Mouse (Mus musculus) CH12F3 (cell line): ENCODE measurements around the gene Il10rb.

Experiments used
- in situ Hi-C: fragments of 300-500 bp; cut with MboI; formaldehyde crosslinking; loops from 2 replicates; pipeline ENCODE4 v1.14.3; 2020; ENCODE audit warnings: low sequenced_read_pairs

Il10rb gene

DNA sequence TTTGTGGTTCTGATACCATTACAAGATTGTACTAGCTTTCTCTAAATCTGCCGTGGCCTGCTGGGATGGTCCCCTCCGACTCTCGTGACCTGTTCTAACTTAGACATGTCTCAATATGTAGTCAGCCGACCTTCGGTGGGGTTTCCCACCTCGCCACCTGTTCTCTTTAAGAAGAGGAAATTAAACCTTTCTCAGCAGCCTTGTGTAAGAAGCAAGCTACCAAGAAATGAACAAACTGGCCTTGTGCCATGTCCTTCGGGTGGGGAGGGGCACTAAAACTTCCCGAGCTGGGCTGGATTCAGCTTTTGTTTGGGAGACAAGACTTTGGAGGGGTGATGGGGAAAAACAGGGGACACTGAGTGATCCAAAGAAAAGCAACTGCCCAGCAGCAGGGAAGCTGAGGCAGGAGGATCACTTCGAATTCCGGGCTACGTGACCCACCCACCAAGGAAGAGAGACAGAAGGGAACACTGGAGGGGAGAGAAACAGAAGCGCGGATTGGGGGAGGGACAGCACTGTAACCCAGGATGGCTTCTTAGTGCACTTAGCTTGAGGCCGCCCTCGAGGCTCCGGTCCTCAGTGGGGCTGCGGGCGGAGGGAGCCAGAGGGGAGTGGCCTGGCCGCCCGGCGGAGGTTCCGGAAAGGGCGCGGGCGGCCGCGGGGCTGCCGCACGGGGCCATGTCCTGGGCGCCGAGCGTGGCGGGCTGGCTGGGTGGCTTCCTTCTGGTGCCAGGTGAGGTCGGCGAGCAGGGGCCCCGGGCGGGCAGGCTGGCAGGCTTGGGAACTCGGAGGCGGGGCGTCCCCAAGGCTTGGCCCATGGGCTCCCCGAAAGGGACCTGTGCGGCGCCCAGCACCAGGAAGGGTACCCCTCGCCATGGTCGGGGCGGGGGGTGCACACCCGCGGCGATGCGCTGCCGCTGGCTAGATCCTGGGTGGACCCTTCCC lies at the start of gene Il10rb:
TSS of gene Il10rb (plus strand) at position 525 of the 945 bp plus-strand sequence.
- in situ Hi-C loops = no loop called here

DNA sequence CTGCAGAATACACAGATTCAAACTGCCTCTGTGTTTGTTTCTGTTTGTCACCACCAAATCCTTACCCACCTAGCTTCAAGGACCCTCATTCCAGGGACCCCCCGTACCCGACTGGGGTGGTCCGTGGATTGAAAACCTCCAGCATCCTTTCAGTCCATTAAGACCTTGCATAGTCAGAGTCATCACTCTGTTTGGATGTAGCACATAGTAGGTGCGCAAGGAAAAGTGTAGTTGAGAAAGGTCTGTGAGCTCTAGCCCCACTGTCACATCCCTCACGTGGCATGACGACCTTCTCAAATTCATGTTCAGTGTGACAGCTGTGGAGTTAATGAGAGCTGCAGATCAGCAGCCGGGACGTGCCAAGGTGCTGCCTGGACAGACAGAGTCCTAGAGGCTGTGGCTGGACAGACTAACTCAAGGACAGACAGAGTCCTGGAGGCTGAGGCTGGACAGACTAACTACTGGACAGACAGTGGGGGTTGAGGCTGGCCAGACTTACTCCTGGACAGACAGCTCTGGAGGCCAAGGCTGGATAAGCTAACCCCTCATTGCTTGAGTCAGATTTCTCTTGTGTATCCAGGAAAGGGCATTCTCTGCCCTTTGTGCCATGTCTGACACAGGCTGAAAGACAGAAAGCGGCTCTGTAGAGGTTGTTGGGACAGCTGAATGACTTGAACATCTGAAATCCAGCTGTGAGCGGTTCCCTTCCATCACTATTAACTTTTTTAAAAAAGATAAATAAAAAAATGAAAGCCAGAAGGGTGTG lies 49.0 kb upstream of the Il10rb start:
- in situ Hi-C loops = loop anchor here (25.0 kb wide), 1 partner anchor 230 kb away; the partner anchor contains the start of gene Tmem50b

DNA sequence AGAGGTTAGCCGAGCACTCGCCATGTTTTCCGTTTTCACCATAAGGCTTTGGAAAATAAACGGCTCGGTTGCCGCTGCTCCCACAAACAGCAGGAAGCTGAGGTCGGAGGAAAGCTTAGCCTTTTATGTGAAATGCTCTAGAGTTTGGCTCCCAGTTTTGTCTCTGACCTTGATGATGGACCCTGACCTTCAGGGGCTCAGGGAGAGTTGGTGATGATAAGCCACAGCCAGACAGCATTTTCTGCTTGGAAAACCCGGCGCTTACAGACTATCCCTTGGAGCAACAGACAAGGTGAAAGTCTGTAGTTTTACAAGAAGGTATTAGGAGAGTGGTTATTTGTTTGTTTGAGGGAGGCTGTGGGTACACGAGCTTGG lies 48.5 kb upstream of the Il10rb start:
- in situ Hi-C loops = loop anchor here (25.0 kb wide), 1 partner anchor 230 kb away; the partner anchor contains the start of gene Tmem50b

DNA sequence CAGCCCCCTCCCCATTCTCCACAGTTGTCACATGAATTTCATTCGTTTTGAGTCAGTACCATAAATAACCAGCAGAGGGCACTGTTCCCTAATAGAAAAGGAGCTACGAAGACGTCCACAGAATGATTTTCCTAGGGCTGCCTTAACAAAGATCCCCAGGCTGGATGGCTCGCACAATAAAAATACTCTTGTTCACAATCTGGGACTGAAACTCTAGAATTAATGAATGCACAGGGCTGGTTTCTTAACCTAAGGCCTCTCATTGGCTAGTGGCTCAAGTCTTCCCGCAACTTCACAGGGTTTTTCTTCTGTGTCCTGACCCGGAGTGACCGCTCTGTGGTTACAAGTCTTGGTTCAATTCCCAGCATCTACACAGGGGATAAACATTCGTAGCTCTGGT lies 47.4 kb upstream of the Il10rb start:
- in situ Hi-C loops = loop anchor here (25.0 kb wide), 1 partner anchor 229 kb away; the partner anchor contains the start of gene Tmem50b

DNA sequence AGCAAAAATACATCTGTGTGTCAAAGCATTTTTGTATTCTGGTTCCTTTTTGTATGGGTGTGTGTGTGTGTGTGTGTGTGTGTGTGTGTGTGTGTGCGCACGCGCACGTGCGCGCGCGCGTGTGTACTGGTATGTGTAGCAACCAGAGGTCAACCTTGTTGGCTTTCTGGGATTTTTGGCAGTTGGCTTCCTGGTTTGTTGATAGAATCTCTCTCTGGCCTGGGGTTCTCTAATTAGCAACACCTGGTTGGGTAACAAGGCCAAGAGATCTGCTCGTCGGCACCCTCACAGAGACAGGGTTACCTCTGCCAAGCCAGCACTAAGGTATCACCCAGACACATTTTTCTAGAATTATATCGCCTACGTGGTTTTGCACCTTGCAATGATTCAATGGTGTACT lies 46.4 kb upstream of the Il10rb start:
- in situ Hi-C loops = loop anchor here (25.0 kb wide), 1 partner anchor 228 kb away; the partner anchor contains the start of gene Tmem50b

DNA sequence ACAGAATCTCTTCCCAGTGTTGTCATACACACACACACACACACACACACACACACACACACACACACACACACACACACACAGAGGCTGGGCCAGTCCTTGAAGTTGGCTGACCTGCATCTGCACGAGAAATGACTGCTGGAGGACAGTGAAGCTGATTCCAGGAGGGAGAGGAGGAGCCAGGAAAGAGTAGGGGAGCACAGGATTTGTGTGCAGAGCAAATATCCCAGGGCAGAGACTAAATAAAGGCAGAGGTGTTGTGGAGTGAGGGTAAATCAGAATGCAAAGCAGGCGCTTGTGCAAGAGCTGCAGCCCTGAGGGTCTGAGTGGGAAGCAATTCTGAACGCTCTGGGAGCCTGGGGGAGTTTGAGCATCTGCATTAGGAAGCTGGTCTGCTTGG lies 45.8 kb upstream of the Il10rb start:
- in situ Hi-C loops = loop anchor here (25.0 kb wide), 1 partner anchor 227 kb away; the partner anchor contains the start of gene Tmem50b

DNA sequence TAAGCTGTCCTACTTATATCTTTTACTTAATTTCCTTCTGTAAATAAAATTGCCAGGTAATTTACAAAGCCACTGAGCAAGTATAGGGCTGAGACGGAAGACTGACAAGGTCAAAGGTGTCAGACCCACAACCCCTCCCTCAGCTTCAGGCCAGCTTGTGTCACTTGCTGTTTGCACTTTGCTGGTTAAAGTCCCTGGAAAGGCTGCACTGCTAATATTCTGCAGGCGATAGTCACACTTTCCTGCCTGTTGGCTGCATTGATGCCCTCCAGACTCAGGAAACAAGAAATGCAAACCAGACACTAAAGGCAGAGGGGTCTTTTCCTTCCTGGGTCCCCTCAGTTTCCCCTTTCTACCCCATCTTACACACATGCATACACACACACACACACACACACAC lies 44.0 kb upstream of the Il10rb start:
- in situ Hi-C loops = loop anchor here (25.0 kb wide), 1 partner anchor 225 kb away; the partner anchor contains the start of gene Tmem50b

DNA sequence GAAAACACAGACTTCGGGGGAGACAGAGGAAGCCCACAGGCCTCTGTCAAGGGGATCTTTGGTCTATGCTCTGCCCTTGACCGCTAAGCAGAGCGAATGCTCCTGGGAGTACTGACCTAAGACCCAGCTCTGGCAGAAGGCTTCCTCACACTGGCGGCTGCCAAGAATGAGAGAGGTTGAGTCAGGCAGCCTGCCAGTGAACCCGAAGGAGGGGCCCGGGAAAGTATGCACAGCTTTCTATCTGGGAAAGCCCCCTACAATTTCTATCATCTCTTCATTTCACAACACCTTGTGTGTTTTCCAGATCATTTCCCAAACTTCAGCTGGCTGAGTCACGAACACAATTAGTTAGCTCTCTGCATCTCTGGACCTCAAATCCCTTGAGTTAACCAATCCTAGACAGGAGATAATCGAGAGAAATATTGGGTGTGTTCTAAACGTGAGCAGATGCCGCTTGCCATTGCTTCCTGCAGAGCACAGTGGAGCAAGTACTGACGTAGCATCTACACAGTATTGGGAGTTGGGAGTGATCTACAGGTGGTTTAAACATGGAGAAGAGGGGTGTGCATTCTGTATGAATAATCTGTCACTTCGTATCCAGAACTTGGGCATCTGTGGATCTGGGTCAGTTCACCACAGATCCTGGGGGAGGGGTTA lies 43.2 kb upstream of the Il10rb start:
- in situ Hi-C loops = loop anchor here (25.0 kb wide), 1 partner anchor 225 kb away; the partner anchor contains the start of gene Tmem50b

DNA sequence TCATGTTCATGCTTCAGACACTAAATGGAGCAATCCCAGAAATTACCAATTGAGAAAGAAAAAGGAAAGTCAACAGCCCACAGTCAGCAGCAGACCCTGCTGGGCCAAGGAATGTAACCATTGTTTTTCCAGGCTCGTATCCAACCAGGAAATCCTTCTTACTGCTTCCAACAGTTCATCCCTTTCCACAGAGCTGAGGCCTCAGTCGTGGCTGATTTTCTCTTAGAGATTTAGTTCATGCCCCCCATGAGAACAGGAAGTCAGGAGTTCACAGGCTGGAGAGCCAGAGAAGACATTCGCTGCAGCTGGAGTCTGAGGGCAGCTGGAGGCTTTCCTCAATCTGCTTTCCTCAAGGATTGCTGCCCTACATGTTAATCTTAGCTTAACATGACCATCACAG lies 42.5 kb upstream of the Il10rb start:
- in situ Hi-C loops = loop anchor here (25.0 kb wide), 1 partner anchor 224 kb away; the partner anchor contains the start of gene Tmem50b

DNA sequence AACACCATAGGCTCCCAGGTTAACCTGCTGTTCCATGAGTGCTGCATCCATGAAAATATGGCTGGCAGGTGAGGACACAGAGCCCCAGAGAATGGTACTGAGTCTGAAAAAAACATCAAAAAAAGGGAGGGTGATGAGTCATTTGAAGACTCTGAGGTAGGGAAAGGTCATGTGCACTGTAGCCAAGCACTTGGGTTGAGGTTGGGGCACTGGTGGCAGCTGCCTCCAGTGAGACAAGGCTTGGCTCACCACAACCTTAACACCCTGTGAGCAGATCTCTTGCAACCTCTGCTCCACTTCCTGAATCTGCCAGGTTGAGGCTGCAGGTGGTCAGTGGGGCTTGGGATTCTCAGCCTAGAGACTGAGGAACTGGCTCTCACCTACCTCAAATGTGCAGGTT lies 39.4 kb upstream of the Il10rb start:
- in situ Hi-C loops = loop anchor here (25.0 kb wide), 1 partner anchor 221 kb away; the partner anchor contains the start of gene Tmem50b

DNA sequence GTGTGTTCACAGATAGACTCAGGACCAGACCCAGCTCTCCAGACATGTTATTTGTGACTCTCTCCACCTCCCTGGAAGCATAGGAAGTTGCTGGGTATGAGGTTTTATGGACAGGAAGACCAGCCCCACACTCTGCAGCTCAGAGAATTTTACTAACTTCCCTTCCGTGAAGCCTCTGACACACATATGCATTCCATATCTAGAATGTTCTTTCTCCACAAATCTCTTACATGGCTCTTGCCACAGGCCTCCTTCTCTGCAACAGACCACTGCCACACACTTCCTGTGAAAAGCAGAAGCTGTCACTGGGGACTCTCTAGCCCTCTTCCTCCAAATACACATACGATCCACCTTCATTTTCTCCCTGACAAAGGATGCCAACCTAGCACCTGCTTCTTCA lies 38.9 kb upstream of the Il10rb start:
- in situ Hi-C loops = loop anchor here (25.0 kb wide), 1 partner anchor 220 kb away; the partner anchor contains the start of gene Tmem50b

DNA sequence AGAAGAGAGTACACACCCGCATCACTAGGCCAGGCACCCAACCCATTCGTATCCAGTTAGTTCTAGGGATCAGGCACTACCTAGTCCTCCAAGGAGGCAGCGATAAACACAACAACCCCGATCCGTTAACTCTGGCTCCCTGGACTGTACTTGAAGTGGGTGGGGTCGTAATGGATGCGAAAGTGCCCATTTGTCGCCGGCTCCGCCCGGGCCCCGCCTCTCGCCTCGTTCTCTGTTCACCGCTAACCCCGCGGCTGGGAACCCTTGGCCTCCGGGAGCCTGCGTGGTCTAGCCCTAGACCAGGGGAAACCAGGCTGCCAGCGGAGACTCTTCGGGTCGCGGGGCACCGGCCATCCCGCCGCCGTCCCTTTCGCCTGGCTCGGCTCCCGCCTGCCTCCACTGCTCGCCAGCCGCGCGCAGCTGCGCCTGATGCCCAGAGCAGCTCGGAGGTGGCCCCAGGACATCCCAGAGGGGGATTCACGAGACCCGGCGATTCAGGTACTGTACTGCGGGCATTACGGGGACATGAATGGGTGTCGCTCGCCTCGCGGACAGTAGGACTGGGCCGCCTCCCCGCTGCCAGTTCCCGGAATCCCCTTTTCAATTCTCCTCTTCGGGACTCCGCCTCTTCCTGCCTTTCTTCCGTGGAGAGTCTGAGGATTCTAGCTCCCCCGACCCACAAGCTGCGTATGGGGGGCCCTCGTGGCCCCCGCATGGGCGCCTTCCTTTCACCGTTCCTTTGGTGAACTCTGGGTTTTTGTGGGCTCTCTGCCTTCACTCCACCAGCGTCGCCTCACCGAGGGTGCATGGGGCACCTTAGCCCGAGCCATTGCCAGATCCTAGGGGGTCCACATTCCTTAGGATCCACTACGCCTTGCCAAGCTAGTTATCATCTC lies 33.1 kb upstream of the Il10rb start, which contains the start of gene Ifnar2:
TSS of gene Ifnar2 (plus strand) at position 207 of the 896 bp plus-strand sequence.
- in situ Hi-C loops = loop anchor here (25.0 kb wide), 1 partner anchor 214 kb away; the partner anchor contains the start of gene Tmem50b

DNA sequence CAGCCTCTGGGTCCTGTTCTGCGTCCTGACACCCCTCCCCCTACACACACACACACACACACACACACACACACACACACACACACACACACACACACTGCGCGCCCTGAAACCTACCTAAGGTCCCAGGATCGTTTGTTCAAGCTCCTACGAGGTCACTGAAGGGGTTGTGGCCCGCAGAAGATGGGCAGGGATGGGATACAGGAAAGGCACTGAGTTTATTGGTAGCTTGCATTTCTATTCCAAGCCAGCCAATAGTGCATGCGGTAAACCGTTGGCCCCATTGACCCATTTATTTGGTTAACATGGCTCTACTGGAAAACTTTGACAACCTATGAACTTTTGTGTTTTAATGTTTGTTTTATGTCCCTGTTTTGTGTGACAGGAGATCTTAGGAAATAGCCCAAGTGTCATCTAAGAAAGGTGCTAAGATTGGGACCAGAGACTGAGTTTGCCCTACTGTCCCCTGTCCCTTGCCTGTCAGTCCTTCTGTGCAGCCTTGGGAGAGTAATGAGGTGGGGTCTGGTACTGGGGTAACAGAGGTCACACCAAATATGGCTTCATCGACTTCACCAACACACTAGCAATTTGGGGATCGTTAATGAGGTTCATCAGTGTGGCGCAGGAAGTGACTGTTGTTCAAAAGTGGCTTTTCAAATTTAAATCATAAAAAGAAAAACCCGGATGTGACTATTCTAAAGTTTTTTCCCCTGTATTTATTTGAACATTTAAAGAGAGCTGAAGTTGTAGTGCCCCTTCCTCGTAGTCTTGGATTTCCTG lies 32.3 kb upstream of the Il10rb start:
- in situ Hi-C loops = loop anchor here (25.0 kb wide), 1 partner anchor 214 kb away; the partner anchor contains the start of gene Tmem50b

DNA sequence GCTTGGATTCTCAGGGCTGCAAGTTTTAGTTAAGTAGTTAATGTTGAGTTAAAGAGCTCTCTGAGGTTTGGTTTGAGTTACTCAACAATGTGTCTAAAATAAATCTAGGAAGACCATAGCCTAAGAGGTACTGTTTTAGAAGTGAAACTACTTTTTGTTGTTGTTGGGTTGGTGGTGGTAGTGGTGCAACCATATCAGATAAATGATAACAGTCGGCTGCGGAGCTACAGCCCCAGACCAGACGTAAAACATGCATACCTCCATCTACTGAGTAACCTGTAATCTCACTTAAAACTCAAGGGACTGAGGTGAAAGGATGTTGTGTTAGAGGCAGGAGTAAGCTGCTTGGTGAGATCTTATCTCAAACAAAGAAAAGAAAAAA lies 31.7 kb upstream of the Il10rb start:
- in situ Hi-C loops = loop anchor here (25.0 kb wide), 1 partner anchor 213 kb away; the partner anchor contains the start of gene Tmem50b

DNA sequence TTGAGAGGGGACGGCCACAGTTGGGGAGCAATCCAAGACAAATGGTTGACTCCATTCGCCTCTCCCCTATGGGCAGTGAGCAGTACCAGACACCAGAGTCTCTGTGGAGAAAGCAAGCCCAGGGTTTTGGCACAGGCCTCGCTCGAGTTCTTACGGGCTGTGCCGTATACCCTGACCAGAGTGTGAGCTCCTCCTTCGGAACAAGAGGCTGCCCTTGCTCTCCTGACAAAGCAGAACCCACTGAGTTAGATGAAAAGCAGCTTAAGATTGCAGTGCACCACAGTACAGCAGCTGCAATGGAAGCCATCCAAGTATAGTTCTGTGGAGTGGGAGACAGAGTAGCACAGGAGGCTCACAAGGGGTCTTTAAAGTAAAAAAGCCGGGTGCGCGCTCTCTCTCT lies 29.3 kb upstream of the Il10rb start:
- in situ Hi-C loops = no loop called here

DNA sequence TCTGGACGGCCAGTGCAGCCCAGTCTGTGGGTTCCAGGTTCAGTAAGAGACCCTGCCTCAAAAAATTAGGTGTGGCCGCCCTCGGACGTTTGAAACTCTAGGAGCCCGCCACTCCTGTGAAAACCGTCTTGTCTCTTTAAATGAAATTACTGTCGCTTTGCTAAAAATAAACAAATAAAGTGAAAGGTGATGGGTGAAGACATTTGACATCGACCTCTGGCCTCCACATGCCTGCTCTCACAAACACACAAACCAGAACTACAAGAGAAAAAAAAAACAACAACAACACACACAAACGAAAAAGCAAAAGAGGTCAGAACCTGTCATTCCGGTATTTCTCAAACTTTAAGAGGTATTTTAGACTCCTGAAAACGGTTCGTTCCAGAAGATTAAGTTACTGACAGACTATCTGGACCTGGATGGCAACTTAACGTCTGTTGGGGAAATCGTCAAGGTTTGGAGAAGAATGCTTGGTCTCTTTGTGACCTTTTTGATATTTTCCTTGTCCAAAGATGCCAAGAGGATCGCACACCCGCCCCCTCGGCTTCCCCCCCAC lies 27.5 kb upstream of the Il10rb start:
- in situ Hi-C loops = no loop called here

DNA sequence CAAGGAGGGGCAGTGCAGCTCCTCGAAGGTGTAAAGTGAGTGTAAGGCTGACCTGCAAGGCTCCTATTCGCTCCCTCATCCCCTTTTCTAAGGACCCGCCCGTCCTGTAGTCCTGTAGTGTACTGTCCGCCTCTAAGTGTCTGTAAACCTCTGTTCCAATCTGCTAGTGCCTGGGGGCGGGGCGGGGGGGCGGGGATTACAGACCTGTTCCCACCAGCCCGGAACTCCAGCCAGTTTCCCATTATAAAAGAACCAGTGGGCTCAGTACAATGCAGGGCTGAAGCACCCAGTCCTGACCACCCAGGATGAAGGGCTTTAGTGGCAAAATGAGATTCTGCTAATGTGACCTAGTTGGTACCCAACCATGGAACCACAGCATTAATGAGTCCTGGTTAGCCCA lies 27.0 kb upstream of the Il10rb start:
- in situ Hi-C loops = no loop called here

DNA sequence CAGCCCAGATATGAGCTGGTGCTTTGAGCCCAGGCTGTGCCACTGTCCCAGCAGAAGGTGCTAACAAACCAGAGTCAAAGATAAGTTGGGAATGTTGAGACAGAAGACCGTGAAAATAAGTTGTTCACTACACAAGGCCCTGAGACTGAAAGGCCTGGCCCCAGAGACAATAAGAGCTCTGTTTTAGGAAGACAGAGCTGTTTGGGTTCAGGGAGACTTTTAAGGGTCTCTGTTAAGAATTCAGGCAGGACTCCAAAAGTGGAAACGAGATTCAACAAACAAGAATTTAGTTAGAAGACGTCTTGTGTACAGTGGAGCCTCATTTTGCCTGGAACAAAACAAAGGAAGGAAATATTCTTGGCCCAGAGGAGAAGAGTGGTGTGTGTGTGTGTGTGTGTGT lies 26.6 kb upstream of the Il10rb start:
- in situ Hi-C loops = no loop called here
